Mouse (Mus musculus) lung, adult 2 months (tissue): ENCODE results near the gene Ppp1r12b.

Experiments used
- CTCF ChIP-seq: fragments of 200-500 bp; IDR thresholded peaks from 2 replicates; pipeline ENCODE4 v1.5.1; 2011; ENCODE audit warnings: mild to moderate bottlenecking, low read length, control low read depth; ENCODE audit not compliant: insufficient read depth
- POLR2A ChIP-seq: fragments of 200-500 bp; IDR thresholded peaks from 2 replicates; pipeline ENCODE4 v1.6.1; 2011; ENCODE audit warnings: low read depth, mild to moderate bottlenecking, control low read depth, low read length, borderline replicate concordance; ENCODE audit errors: extremely low read depth

GRCm38 (mm10) chr1:134910037-134910436 is 45.7 kb downstream of the Ppp1r12b start:
- TF ChIP-seq CTCF (no peak), POLR2A (no peak)
